Mouse (Mus musculus) myocyte (in vitro differentiated cells): ENCODE results near the gene Gm37240. TPM values are rescaled to one million over a fixed set of nuclear protein-coding genes. Genes with fewer than 3 reads are reported as not detected.

Source experiments
- H3K27me3 ChIP-seq: one replicate; pipeline ENCODE4 v1.6.1; 2011; ENCODE audit not compliant: control insufficient read depth, insufficient read depth, insufficient read length
- H3K36me3 ChIP-seq: one replicate; pipeline ENCODE4 v1.6.1; 2011; ENCODE audit not compliant: control insufficient read depth, insufficient read depth
- H3K4me2 ChIP-seq: one replicate; pipeline ENCODE4 v1.6.1; 2011; ENCODE audit warnings: low read depth, control low read depth
- H3K4me3 ChIP-seq: one replicate; pipeline ENCODE4 v1.5.1; 2011; ENCODE audit warnings: mild to moderate bottlenecking, control low read depth, moderate library complexity
- H3K79me2 ChIP-seq: one replicate; pipeline ENCODE4 v1.6.1; 2011; ENCODE audit not compliant: control insufficient read depth, insufficient read depth
- H3ac ChIP-seq: one replicate; pipeline ENCODE4 v1.6.1; 2011; ENCODE audit not compliant: control insufficient read depth, insufficient read length
- CEBPB ChIP-seq: IDR thresholded peaks from 2 replicates; pipeline ENCODE4 v1.6.1; 2011; ENCODE audit warnings: mild to moderate bottlenecking, moderate library complexity; ENCODE audit not compliant: poor library complexity, insufficient read depth, severe bottlenecking
- E2F4 ChIP-seq: IDR thresholded peaks from one replicate; pipeline ENCODE4 v1.6.1; 2011; ENCODE audit warnings: mild to moderate bottlenecking, control low read depth, moderate library complexity; ENCODE audit not compliant: insufficient read depth
- MAX ChIP-seq: IDR thresholded peaks from one replicate; pipeline ENCODE4 v1.6.1; 2011; ENCODE audit warnings: low read depth, mild to moderate bottlenecking, control low read depth
- MYOD1 ChIP-seq, 3 experiments: IDR thresholded peaks; one replicate each; pipeline ENCODE4 v1.6.1; 2011; ENCODE audit warnings: control low read depth in 2 of 3, low read depth in 2 of 3, mild to moderate bottlenecking in 2 of 3, moderate library complexity in 1 of 3; ENCODE audit not compliant: insufficient read length in 2 of 3, control insufficient read depth in 1 of 3
- MYOG ChIP-seq, 3 experiments: IDR thresholded peaks; one replicate each; pipeline ENCODE4 v1.6.1; 2011; ENCODE audit warnings: control low read depth in 2 of 3, low read depth in 2 of 3, mild to moderate bottlenecking in 2 of 3; ENCODE audit not compliant: insufficient read length in 2 of 3, control insufficient read depth in 1 of 3, insufficient read depth in 1 of 3
- POLR2A ChIP-seq: IDR thresholded peaks from one replicate; pipeline ENCODE4 v1.6.1; 2011; ENCODE audit warnings: low read depth, mild to moderate bottlenecking, control low read depth, moderate library complexity; ENCODE audit not compliant: insufficient read length
- POLR2AphosphoS2 ChIP-seq: IDR thresholded peaks from one replicate; pipeline ENCODE4 v1.6.1; 2011; ENCODE audit warnings: low read depth, control low read depth; ENCODE audit not compliant: insufficient read length
- REST ChIP-seq: IDR thresholded peaks from one replicate; pipeline ENCODE4 v1.6.1; 2011; ENCODE audit warnings: mild to moderate bottlenecking, control low read depth, moderate library complexity; ENCODE audit not compliant: insufficient read depth, insufficient read length
- SRF ChIP-seq: IDR thresholded peaks from one replicate; pipeline ENCODE4 v1.6.1; 2011; ENCODE audit warnings: low read depth; ENCODE audit not compliant: control insufficient read depth, insufficient read length
- TCF12 ChIP-seq: IDR thresholded peaks from one replicate; pipeline ENCODE4 v1.6.1; 2011; ENCODE audit warnings: mild to moderate bottlenecking, control low read depth; ENCODE audit not compliant: poor library complexity, insufficient read depth, severe bottlenecking
- TCF3 ChIP-seq: IDR thresholded peaks from one replicate; pipeline ENCODE4 v1.6.1; 2011; ENCODE audit warnings: low read depth, control low read depth; ENCODE audit not compliant: insufficient read length
- USF1 ChIP-seq: IDR thresholded peaks from one replicate; pipeline ENCODE4 v1.6.1; 2011; ENCODE audit warnings: low read depth, mild to moderate bottlenecking, control low read depth, moderate library complexity
- polyA plus RNA-seq: library from polyadenylated mRNA; unstranded; fragments of >200 nt; fragmentation: generic; extraction: Trizol; gene quantifications from one replicate; pipeline ENCODE4 v1.2.1, GENCODE M21; 2012; ENCODE audit warnings: missing spikeins

Gene Gm37240
- polyA plus RNA-seq, 1 experiment = 8.7 TPM

- no peak overlapping the region for H3K4me3 ChIP-seq
These were observed 1419.2 kb downstream of the Gm37240 start for GRCm38 (mm10) chr3:84468111-84468453.

GRCm38 (mm10) chr3:84467419-84468110, 1419.8 kb downstream of the Gm37240 start:
- H3K27me3 ChIP-seq = no peaks in the 10 kb centered on the region
- H3K79me2 ChIP-seq = no peaks in the 10 kb centered on the region
- H3K4me3 ChIP-seq = no peak overlapping the region
- no peaks in the 10 kb centered on the region for H3K36me3 ChIP-seq
- TF ChIP-seq TCF12 (no peak), SRF (no peak), E2F4 (no peak), POLR2AphosphoS2 (no peak), REST (no peak), MAX (no peak), MYOG (IDR thresholded peaks at IDR 0.05; ENCODE audit: control insufficient read depth in 1 of 3, insufficient read depth in 1 of 3, insufficient read length in 2 of 3, low read depth in 2 of 3) (no peak), CEBPB (no peak), USF1 (no peak), POLR2A (no peak), MYOD1 (IDR thresholded peaks at IDR 0.05; ENCODE audit: control insufficient read depth in 1 of 3, insufficient read length in 2 of 3, low read depth in 2 of 3) (no peak), TCF3 (no peak)
- no peak overlapping the region for H3K4me2 ChIP-seq
- H3ac ChIP-seq = no peak overlapping the region

More at GRCm38 (mm10) chr3:84468111-84468453, 1419.2 kb downstream of the Gm37240 start:
- H3K79me2 ChIP-seq = no peaks in the 10 kb centered on the region
- H3K36me3 ChIP-seq = no peaks in the 10 kb centered on the region
- H3K4me2 ChIP-seq = no peak overlapping the region
- no peaks in the 10 kb centered on the region for H3K27me3 ChIP-seq
- TF ChIP-seq TCF3 (no peak), POLR2A (no peak), TCF12 (no peak), MYOD1 (IDR thresholded peaks at IDR 0.05; ENCODE audit: control insufficient read depth in 1 of 3, insufficient read length in 2 of 3, low read depth in 2 of 3) (no peak), USF1 (no peak), MAX (no peak), CEBPB (no peak)
- H3ac ChIP-seq = no peak overlapping the region

GRCm38 (mm10) chr3:84465822-84466500, 1421.4 kb downstream of the Gm37240 start:
- no peak overlapping the region for H3ac ChIP-seq
- H3K36me3 ChIP-seq = no peaks in the 10 kb centered on the region
- no peaks in the 10 kb centered on the region for H3K27me3 ChIP-seq
- no peak overlapping the region for H3K4me2 ChIP-seq
- TF ChIP-seq MYOG (IDR thresholded peaks at IDR 0.05; ENCODE audit: control insufficient read depth in 1 of 3, insufficient read depth in 1 of 3, insufficient read length in 2 of 3, low read depth in 2 of 3) = no peak
- TF ChIP-seq POLR2AphosphoS2 = no peak
- TF ChIP-seq E2F4 = no peak
- TF ChIP-seq SRF = no peak
- TF ChIP-seq MYOD1 (IDR thresholded peaks at IDR 0.05; ENCODE audit: control insufficient read depth in 1 of 3, insufficient read length in 2 of 3, low read depth in 2 of 3) = no peak
- no peak for TF ChIP-seq MAX
- TF ChIP-seq REST = no peak
- no peak for TF ChIP-seq USF1
- no peak for TF ChIP-seq POLR2A
- TF ChIP-seq TCF3 = no peak
- no peak overlapping the region for H3K4me3 ChIP-seq
- no peaks in the 10 kb centered on the region for H3K79me2 ChIP-seq

GRCm38 (mm10) chr3:84461687-84462086, 1425.6 kb downstream of the Gm37240 start:
- Histone ChIP-seq H3K4me3 (no peak overlapping the region), H3ac (no peak overlapping the region), H3K27me3 (no peaks in the 10 kb centered on the region), H3K36me3 (no peaks in the 10 kb centered on the region), H3K79me2 (no peaks in the 10 kb centered on the region), H3K4me2 (no peak overlapping the region)
- TF ChIP-seq TCF3 (no peak), MAX (no peak), SRF (no peak)

- no peaks in the 10 kb centered on the region for H3K27me3 ChIP-seq
- TF ChIP-seq MAX (no peak), TCF3 (no peak), MYOG (IDR thresholded peaks at IDR 0.05; ENCODE audit: control insufficient read depth in 1 of 3, insufficient read depth in 1 of 3, insufficient read length in 2 of 3, low read depth in 2 of 3) (peak in 1 of 3 experiments; percentile 21), E2F4 (no peak), SRF (no peak), MYOD1 (IDR thresholded peaks at IDR 0.05; ENCODE audit: control insufficient read depth in 1 of 3, insufficient read length in 2 of 3, low read depth in 2 of 3) (peak in 1 of 3 experiments; percentile 41), REST (no peak), POLR2AphosphoS2 (no peak), USF1 (peak; percentile 7)
- no peaks in the 10 kb centered on the region for H3K79me2 ChIP-seq
- no peaks in the 10 kb centered on the region for H3K36me3 ChIP-seq
- H3K4me2 ChIP-seq = peak overlapping the region; percentile 40
- no peak overlapping the region for H3ac ChIP-seq
- H3K4me3 ChIP-seq = no peak overlapping the region
These were observed 1426.4 kb downstream of the Gm37240 start for GRCm38 (mm10) chr3:84460952-84461351.
